Mouse (Mus musculus): Measurements from ENCODE around the gene Nrp1. TPM values are rescaled to one million over a fixed set of nuclear protein-coding genes. Genes with fewer than 3 reads are reported as not detected.

Nrp1 gene
- polyA plus RNA-seq, 1 experiment from 2014 or later = 8.7 TPM

- DNase-seq (no peak), ATAC-seq (peak; percentile 82)
- WGBS (ENCODE audit: insufficient replicate concordance) = 50% methylated on average over 5 of the region's 5 CpGs
- H3K36me3 ChIP-seq (replicated peaks; ENCODE audit: insufficient read depth, low read length) = peaks cover 3% of the 10 kb centered on the region; the same call in 1 of the 2 replicates
- TF ChIP-seq CTCF (IDR thresholded peaks at IDR 0.05; ENCODE audit: low read depth) = no peak
- H3K9me3 ChIP-seq (ENCODE audit: low read length) = no peaks in the 10 kb centered on the region
- no peak overlapping the region for H3K4me3 ChIP-seq (ENCODE audit: low read depth, low read length)
- no peak overlapping the region for H3K9ac ChIP-seq (replicated peaks)
- no peak overlapping the region for H3K4me2 ChIP-seq (ENCODE audit: low read depth, low read length)
- H3K27ac ChIP-seq (ENCODE audit: low read depth) = peak overlapping the region; percentile 30; the same call in 1 of the 2 replicates
- H3K27me3 ChIP-seq (ENCODE audit: insufficient read depth, low read length) = no peaks in the 10 kb centered on the region
- H3K4me1 ChIP-seq (ENCODE audit: insufficient read depth) = 0 out of 2 replicates have a peak, but pooled peaks cover 6% of the 10 kb centered on the region
Measured at GRCm38 (mm10) chr8:128473456-128474239, 115.2 kb downstream of the Nrp1 start.

GRCm38 (mm10) chr8:128474614-128475013 lies 116.2 kb downstream of the Nrp1 start:
- no peak for ATAC-seq
- Histone ChIP-seq H3K9me3 (ENCODE audit: low read length) (no peaks in the 10 kb centered on the region), H3K9ac (replicated peaks) (no peak overlapping the region), H3K4me3 (ENCODE audit: low read depth, low read length) (no peak overlapping the region), H3K27ac (ENCODE audit: low read depth) (no peak overlapping the region), H3K4me1 (ENCODE audit: insufficient read depth) (0 out of 2 replicates have a peak, but pooled peaks cover 6% of the 10 kb centered on the region), H3K36me3 (replicated peaks; ENCODE audit: insufficient read depth, low read length) (no peaks in the 10 kb centered on the region; the same call in 1 of the 2 replicates), H3K27me3 (ENCODE audit: insufficient read depth, low read length) (no peaks in the 10 kb centered on the region), H3K4me2 (ENCODE audit: low read depth, low read length) (no peak overlapping the region)
- 54% methylated on average over 2 of the region's 2 CpGs for WGBS (ENCODE audit: insufficient replicate concordance)
- TF ChIP-seq EP300 (IDR thresholded peaks at IDR 0.05; ENCODE audit: low read depth) (no peak), CTCF (IDR thresholded peaks at IDR 0.05; ENCODE audit: low read depth) (no peak)
- no peak for DNase-seq

GRCm38 (mm10) chr8:128476206-128476605 lies 117.8 kb downstream of the Nrp1 start:
- Histone ChIP-seq H3K36me3 (replicated peaks; ENCODE audit: insufficient read depth, low read length) (no peaks in the 10 kb centered on the region), H3K4me1 (ENCODE audit: insufficient read depth) (peaks cover 11% of the 10 kb centered on the region; the same call in 1 of the 2 replicates), H3K9ac (replicated peaks) (no peak overlapping the region), H3K9me3 (ENCODE audit: low read length) (no peaks in the 10 kb centered on the region), H3K27ac (ENCODE audit: low read depth) (0 out of 2 replicates have a peak overlapping the region, but pooled peaks have one; percentile 2), H3K4me3 (ENCODE audit: low read depth, low read length) (no peak overlapping the region), H3K4me2 (ENCODE audit: low read depth, low read length) (no peak overlapping the region), H3K27me3 (ENCODE audit: insufficient read depth, low read length) (no peaks in the 10 kb centered on the region)
- DNase-seq (no peak), ATAC-seq (no peak)
- no peak for TF ChIP-seq CTCF (IDR thresholded peaks at IDR 0.05; ENCODE audit: low read depth)
- no peak for TF ChIP-seq EP300 (IDR thresholded peaks at IDR 0.05; ENCODE audit: low read depth)
- 52% methylated on average over 1 of the region's 1 CpGs for WGBS (ENCODE audit: insufficient replicate concordance)

GRCm38 (mm10) chr8:128478017-128478416 lies 119.6 kb downstream of the Nrp1 start:
- Histone ChIP-seq H3K36me3 (replicated peaks; ENCODE audit: insufficient read depth, low read length) (no peaks in the 10 kb centered on the region), H3K4me3 (ENCODE audit: low read depth, low read length) (no peak overlapping the region), H3K9me3 (ENCODE audit: low read length) (no peaks in the 10 kb centered on the region), H3K27me3 (ENCODE audit: insufficient read depth, low read length) (no peaks in the 10 kb centered on the region), H3K4me2 (ENCODE audit: low read depth, low read length) (no peak overlapping the region), H3K9ac (replicated peaks) (no peak overlapping the region), H3K4me1 (ENCODE audit: insufficient read depth) (peaks cover 15% of the 10 kb centered on the region; the same call in 1 of the 2 replicates), H3K27ac (ENCODE audit: low read depth) (no peak overlapping the region)
- DNase-seq (no peak), ATAC-seq (no peak)
- TF ChIP-seq CTCF (IDR thresholded peaks at IDR 0.05; ENCODE audit: low read depth) (no peak), EP300 (IDR thresholded peaks at IDR 0.05; ENCODE audit: low read depth) (no peak)
- WGBS (ENCODE audit: insufficient replicate concordance) = 75% methylated on average over 4 of the region's 4 CpGs

- TF ChIP-seq EP300 (IDR thresholded peaks at IDR 0.05; ENCODE audit: low read depth) = no peak
- no peak for TF ChIP-seq CTCF (IDR thresholded peaks at IDR 0.05; ENCODE audit: low read depth)
- no peak for ATAC-seq
- DNase-seq = no peak
- Histone ChIP-seq H3K4me3 (ENCODE audit: low read depth, low read length) (no peak overlapping the region), H3K9ac (replicated peaks) (no peak overlapping the region), H3K9me3 (ENCODE audit: low read length) (no peaks in the 10 kb centered on the region), H3K27ac (ENCODE audit: low read depth) (peak overlapping the region; percentile 3; the same call in 1 of the 2 replicates), H3K4me2 (ENCODE audit: low read depth, low read length) (no peak overlapping the region), H3K36me3 (replicated peaks; ENCODE audit: insufficient read depth, low read length) (no peaks in the 10 kb centered on the region), H3K4me1 (ENCODE audit: insufficient read depth) (peaks cover 15% of the 10 kb centered on the region), H3K27me3 (ENCODE audit: insufficient read depth, low read length) (no peaks in the 10 kb centered on the region)
- 45% methylated on average over 5 of the region's 5 CpGs for WGBS (ENCODE audit: insufficient replicate concordance)
Measured at GRCm38 (mm10) chr8:128479309-128480013, 121.1 kb downstream of the Nrp1 start.

Data from liver, postnatal 0 days (tissue).